Mouse (Mus musculus) gastrocnemius, postnatal 10 days (tissue): ENCODE data around the gene Bcar1. TPM values are rescaled to one million over a fixed set of nuclear protein-coding genes. Genes with fewer than 3 reads are reported as not detected.

Experiments used
- DNase-seq: peaks from one replicate; pipeline ENCODE4 v3.0.0; 2021; ENCODE audit warnings: mixed read lengths
- total RNA-seq, 2 experiments: library from RNA; stranded (reverse); gene quantifications; 2 replicates each; pipeline ENCODE4 v1.2.3; 2021

Gene Bcar1
- total RNA-seq, 2 experiments from 2014 or later, result 22.3 to 27.1 TPM

DNA sequence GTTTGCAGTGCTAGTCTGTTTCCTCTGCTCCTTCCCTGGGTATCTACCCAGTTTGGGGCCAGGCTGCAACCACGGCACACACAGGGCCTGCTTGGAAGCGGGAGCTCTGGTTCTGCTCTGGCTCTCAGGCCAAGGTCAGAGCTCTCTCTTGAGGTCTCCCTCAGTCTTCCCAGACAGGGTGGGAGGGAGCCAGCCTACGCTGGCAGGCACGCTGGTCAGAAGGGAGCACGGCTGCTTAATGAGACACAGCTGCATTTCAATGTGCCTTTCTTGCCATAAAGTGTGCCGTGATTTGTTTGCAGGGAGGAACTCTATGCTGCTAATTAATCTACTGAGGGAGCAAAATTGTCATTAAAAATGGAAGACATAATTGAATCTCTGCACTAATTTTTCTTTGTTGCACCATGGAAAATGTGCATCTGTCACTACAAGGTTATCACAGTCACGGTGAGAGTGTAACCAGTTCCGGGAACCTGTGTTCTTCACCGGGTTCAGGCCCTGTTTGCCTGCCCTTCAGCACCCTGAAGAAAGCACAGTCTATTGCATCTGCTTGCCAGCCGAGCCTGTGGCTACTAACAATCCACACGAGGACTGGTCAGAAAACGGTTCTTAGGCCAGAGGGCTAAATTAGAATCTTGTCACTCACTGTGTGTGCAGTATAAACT lies 26.3 kb upstream of the Bcar1 start:
- peak; percentile 50 for DNase-seq

DNA sequence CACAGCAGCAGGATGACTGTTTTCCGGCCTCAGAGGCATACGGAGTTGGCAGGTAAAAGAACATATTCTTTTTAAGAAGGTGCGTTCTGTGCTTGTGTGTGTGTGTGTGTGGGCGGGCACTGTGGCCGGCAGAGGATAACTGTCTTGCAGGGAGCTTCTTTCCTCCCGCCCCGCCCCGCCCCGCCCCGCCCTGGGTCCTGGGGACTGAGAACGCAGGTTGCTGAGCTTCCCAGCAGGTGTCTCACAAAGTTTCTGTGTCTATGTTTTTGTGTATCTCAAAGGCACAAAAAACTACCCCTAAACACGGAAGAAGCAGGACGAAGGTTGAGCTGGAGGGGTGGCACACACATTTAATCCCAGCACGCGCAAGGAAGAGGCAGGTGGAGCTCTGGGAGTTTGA lies 25.7 kb upstream of the Bcar1 start:
- no peak for DNase-seq

DNA sequence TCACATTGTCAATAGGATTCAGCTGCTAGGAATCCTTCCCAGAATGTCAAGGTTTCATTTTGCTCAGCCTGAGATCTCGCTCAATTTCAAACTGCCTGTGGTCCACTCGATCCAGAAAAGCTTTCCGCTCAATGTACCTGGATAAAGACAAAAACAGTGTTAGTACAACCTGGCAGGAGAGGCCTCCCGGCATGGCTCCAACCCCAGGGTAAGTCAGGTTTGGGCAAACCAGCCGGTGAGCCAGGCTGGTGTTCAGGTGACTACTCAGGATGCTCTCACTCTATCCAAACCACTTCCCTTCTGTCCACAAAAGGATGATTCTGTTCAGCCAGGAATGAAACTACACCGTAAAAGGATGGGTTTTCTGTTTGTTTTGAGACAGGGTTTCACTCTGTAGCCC lies 25.0 kb upstream of the Bcar1 start:
- no peak for DNase-seq

DNA sequence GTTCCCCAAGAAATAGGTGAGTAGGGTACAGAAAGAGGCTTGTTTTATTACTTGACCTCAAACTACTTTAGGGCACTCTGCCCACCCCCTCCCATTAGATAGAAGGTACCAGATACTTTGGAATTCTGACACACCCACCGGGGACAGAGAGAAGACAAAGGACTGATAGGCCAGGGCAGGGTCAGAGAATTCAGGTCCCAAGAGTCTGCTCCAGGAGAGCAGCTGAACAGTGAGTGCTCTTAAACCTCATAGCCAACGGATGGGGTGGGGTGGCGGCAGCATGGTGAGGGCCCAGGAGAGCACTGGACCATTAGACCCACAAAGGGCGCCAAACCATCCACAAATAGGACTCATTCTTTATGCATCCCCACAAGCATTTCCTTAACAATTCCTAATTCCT lies 22.0 kb upstream of the Bcar1 start:
- DNase-seq, result no peak

DNA sequence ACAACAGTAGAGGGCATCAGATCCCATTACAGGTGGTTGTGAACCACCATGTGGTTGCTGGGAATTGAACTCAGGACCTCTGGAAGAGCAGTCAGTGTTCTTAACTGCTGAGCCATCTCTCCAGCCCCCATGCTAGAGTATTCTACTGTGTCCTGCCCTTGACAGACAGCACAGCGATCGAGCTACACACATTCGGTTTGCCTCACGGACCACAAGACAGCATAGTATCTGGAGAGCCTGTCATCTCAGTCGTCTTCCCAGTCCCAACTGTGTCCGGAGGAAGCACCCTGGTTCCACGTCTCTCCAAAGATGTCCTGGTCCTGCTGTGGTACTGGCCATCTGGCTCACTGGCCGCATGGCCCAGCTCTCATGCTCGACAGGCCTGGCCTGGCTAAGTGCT lies 21.5 kb upstream of the Bcar1 start:
- no peak for DNase-seq

DNA sequence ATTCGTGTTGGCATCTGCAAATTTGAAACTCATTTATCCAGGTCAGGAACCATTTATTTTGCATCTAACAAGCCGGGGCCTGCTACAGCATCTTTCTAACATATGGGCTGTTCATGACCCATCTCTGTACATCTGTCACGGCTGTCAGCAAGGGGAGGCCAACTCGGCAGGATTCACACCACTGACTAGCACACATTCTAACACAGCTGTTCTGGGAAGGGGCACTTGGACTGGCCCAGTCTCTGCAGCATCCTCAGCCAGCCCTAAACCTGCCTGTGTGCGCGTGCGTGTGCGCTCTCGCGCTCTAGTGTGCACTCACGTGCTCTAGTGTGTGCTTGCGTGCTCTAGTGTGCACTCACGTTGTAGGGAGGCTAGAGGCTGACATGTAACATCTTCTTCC lies 17.1 kb upstream of the Bcar1 start:
- DNase-seq, result no peak

DNA sequence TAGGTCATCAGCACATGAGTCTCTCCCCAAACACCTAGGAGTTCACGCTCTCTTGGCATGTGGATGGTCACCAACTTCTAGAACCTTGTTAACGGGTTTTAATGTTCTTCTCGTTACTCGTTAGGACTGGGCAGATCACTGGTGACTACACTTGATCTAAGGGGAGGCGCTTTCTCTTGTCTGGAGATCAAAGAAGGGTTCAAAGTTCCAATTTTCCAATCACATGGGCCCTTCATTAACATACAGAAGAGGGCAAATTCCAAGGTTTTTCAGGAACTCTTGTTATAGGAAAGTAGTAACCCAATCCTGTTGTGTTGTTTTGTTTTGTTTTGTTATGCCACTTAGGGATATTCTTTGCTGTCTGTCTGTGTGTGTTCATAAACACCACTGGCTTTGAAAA lies 15.2 kb upstream of the Bcar1 start:
- DNase-seq, result no peak

DNA sequence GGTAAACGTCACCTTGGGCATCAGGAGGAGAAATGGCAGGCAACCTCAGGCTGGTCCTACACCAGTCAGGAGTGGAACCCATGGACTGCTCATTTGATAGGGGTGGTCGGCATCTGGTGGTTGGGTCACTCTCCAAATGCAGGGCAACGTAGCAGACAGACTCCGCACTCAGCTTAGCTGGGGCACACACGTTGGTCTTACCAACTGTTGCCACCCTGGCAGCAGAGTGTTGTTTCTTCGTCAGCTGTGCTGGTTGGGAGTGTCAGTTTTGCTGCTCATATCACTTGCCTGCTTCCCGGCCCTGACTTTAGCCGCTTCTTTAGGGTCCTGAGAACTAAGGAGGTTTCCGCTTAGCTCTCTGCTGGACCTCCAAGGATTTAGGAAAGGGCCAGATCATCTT lies 14.0 kb upstream of the Bcar1 start:
- DNase-seq, result no peak

DNA sequence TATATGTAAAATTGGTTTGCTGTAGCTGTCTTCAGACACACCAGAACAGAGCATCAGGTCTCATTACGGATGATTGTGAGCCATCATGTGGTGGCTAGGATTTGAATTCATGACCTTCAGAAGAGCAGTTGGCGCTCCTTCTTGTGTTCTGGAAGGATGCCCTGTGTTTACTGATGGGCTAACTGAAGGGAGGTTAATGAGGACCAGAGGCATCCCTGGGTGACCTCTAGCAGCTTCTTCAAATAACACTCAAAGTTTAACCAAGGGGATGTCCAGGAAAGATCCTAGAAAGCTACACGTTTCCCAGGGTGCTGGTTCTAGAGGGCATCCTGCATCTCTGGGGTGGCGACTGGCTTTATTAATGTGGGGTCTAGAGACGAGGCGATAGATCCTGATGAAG lies 11.1 kb upstream of the Bcar1 start:
- no peak for DNase-seq

DNA sequence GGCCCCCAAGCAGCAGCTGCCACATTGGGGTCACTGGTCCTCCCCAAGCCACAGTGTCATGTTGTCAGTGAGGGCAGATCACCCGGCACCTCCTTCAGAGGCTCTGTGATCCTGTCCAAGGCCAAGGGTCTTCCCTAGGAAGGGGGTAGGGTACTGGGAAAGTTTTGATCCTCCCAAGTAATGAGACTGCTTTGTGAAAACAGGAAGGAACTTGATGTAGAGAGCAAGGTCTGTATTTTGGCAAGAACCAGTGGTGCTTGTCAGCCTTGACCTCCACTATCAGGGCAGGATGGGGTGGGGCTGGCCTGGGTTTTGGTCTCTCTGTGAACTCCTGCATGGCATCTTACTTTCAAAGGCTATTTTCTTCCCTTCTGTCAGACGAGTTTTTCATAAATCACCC lies 10.5 kb upstream of the Bcar1 start:
- no peak for DNase-seq

DNA sequence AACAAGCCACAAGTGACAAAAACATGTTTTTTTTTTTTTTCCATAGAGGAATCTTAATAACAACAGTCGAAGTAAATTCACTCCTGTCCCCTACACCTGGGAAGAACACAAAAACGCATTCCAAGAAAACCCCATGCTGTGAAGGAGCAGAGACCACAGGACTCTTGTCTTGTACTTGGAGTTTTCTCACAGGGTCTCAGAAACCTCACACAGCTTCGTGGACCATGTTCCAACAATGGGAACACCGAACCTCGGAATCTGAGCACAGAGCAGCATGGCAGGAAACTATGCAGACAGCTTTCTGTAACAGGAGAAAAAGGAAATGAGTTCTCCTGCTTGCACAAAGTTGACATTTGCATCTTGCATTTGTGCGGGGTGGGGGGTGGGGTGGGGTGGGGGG lies 5.2 kb upstream of the Bcar1 start:
- no peak for DNase-seq

DNA sequence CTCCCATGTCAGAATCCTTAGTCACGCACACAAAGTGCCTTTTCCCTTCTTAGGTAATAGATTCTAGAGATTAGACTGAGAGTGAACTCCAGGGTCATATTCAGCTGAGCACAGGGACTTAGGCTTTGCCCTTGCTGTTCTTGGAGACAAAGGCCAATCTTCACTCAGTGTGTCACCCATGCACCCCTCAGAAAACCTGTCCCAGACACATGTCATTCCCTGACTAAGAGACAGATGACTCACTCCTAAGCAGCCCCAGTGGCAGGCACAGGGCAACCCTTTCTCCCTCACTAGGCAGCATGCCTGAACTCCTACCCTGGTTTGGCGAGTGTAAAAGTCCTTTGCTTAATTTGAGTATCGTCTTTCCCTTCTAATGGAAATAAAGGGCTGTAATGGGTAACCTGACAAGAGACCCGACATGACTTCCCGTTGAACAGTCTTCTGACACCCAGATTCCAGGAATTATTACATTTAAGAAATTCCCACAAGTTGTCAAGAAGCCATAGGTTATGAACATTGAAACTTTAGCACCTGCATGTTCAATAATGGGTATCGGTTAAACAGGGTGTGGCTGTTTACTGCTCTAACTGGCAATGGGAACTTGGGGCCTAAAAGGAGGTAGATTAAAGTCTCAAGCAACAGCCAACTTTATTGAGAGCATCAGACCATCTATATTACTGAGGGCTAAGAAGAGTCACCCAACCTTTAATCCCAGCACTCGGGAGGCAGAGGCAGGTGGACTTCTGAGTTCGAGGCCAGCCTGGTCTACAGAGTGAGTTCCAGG lies 4.4 kb upstream of the Bcar1 start:
- DNase-seq, result no peak

DNA sequence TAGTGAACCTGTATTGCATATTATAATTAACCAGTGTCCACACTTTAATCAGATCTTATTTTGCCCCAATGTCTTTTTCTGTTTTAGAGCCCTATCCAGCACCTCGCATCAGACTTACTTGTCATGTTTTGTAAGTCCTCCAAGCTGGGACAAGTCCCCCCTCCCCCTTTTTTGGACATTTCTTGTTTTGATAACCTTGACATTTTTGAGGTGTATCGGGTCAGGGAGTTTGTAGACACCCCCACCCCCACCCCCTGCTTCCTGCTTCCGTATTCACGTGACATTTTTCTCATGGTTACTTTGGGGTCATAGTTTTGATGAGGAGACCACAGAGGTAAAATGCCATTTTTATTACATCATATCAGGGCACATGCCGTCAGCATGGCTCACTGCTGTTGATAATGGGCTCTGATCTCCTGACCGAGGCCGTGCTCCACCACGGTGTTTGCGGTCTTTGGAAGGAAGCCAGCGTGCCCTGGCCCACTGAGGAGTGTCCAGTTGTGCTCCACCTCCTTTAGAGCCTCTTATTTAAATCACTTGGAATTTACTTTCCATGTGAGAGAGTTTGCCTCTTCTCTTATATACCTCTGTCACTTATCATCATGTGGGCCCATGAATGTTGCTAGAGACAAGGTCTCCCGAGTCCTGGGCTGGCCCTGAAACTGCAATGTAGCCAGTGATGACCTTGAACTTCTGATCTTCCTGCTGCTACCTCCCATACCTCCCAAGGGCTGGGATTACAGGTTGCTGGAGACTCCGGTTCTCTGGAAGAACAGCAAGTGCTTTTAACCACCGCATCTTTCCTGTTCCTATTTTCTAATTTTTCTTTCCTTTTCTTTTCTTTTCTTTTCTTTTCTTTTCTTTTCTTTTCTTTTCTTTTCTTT lies 3.2 kb upstream of the Bcar1 start:
- no peak for DNase-seq

DNA sequence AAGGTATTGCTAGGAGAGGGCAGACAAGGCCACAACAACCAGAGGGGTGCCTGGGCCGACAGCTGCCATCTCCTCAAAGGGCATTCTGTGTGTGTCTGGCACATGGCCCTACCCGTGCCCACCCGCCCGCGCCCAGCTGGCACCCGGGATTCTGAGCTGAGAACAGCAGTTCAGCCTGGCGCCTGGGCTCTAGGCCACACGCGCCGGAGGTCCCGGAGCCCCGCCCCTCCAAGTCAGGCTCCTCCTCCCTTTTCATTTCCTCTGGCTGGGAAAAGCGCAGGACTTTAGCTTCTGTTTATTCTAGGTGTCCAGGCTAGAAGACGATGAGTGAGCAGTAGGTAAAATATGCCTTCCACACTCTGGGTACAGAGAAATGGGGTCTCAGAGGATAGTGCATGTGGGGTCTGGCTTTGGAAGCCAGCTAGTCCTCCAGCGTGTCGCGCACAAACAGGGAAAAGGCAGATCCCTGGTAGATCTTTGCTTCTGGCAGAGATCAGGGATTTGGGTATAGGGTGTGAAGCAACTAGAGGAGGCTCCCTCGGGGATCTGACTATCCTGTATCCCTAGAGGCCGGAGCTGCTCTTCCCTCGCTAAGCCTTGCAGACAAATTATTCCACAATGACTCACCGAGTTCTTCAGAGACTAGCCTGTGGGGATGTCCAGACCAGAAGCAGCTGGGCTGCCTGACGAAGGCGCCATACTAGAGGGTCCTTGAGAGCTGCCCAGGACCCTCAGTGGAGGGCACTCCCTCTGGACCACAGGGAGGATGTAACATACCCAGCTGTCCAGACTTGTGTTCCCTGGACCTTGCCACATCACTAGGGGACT lies 2.2 kb upstream of the Bcar1 start:
- peak; percentile 72 for DNase-seq

DNA sequence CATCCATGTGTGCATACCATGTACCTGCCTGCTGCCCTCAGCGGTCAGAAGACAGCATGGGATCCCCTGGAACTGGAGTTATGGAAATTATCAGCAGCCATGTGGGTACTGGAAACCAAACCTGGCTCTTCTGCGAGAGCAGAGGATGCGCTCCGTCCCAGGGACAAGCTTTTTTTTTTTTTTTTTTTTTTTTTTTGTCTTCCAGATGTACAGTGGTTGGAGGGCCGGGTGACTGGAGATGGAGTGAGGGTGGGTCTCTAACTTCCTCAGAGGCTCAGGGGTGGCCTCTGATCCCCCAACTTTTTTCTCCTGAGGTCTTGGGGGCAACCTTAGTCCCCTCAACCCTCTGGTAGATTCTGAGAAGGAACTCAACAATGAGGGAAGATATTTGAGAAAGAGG lies 1.5 kb upstream of the Bcar1 start:
- DNase-seq, result no peak

DNA sequence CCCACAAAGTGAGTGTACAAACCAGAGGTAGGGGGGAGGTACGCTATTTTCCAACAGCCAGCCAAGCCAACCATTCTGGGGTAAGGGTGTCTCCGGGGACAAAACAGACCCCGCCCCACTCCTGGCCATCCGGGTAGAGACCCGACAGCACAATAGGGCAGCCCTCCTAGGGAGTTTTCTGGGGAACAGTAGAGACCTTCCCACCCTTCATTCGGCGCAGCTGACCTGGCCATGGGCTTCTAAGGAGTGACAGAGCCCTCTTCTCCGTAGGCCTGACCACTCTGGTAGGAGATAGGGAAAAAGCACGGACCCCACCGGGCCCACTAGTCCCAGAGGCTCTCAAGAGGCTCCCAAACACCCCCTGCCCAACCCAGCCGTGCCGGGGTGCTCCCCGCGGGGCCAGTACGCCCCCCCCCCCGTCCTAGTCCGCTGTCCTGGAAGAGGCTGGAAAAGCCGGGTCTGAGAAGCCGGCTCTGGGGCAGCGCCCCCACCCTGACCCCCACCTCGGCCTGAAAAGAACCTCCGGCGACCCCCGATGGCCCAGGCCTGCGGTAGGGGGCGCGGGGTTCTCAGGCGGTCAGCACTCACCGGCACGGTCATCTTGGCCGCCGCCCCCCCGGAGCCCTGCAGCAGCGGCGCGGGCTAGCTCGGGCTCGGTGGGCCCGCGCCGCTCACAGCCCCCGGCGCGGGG lies 363 bp downstream of the Bcar1 start:
- no peak for DNase-seq

DNA sequence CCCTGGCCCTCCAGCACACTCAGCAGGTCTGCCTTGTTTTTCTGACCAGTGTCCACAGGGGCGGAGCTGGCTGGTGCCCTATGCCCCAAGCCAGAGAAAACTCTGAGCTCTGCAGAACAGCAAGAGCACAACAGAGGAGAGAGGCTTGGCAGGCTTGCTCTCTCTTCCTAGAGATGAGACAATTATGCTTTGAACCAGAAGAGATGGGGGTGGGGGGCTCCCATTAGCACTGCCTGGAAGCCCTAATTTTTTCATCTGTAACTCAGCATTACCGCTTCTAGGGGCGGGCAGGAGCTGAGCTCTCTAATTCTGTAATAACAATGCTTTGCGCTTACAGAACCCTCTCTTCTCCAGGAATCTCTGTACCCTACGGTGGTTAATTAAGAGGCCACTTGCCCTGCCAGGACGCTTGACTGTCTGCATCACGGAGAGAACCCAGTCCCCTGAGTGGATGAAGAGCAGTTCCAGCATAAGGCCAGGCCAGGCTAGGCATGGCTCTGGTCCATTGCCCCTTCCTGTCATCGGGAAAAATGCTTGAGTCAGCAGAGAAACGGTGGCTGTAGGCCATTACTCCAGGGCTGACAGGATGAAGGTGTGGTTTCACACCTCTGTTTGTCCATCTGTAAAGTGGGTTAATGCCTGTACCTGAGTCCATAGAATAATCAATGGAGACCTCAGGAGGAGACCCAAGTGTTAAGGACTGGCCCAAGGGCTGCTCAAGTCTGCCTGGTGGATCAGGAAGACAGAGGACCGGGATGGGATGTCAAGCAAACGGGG lies 1.2 kb downstream of the Bcar1 start:
- DNase-seq, result no peak

DNA sequence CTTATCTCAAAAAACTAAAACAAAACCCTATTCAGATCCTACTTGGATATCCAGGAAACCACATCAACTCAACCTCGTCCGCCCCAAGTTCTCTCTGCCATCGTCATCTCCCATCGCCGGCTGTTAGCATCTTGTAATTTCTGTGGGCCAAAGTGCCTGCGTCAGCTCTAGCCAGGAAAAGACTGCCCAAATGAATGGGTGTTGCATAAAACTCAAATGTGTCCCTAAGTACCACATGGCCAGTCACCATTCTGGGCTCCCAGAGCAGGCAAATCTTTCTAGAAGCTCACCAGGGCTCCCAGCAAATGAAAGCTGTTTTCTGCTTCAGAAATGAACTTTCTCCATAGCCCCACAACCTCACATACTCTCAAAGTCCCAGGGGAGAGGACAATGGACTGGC lies 2.1 kb downstream of the Bcar1 start:
- no peak for DNase-seq

DNA sequence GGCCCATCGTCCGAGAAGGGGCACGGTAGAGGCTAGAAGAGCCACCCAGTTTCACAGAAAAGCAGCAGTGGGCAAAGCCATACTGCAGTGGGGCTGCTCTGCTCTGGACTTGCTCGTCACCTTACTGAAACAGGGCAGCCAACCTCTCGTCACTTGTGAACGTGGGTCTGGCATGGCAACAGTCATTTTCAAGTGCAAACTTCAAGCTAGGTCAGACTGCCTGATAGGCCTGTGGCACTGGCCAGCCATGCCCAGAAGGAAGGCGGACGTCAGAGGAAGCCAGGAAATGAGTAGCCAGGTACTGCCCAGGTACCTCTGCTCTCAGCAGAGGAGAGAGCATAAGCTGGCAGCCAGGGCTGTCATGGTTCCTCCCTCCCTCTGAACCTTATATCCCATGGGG lies 2.6 kb downstream of the Bcar1 start:
- DNase-seq, result no peak

DNA sequence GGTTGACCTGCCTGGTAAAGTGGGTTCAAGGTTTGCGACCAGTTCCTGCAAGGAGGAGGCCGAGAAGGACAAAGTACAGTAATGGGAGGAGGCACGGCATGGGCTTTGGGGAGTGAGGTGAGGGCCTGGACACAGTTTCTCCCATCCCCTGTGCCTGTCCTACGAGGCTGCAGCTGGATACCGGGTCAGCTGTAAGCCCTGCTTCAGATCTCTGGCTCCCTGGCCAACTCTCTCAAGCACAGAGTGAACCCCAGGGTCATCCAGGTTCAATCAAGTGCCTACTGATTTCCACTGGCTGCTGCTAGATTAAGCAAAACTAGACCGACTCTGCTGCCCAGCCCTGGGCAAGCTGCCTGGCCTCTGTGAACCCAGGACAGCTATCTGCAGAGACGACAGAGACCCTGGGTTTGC lies 3.3 kb downstream of the Bcar1 start:
- DNase-seq, result no peak

DNA sequence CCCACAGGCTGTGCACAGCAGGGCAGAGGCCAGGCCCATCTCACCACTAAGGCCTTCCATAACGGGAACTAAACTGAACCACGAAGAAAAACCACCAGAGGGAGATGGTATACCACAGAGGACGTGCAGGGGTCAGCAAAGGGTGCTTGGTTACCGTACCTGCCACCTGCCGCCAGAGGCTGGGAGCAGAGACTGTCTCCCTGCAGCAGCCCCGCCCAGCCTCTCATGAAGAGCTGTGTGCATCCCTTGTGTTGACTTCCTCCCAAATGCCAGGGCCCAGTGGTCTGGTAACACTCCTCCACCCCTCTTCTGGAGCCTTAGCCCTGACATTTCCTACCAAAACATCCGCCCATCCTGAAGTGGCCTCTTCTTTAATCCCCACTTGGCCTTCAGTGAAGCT lies 4.0 kb downstream of the Bcar1 start:
- no peak for DNase-seq
